Mouse (Mus musculus) ovary, adult 18-20 months (tissue): ENCODE results near the gene Acvrl1.

Experiments
- DNase-seq: peaks from one replicate; pipeline ENCODE4 v3.0.0; 2022; ENCODE audit warnings: low spot score, mixed read lengths

The Acvrl1 gene

GRCm38 (mm10) chr15:101192260-101192640 is 63.9 kb downstream of the Acvrl1 start:
- no peak for DNase-seq

GRCm38 (mm10) chr15:101192651-101193050 is 64.3 kb downstream of the Acvrl1 start:
- no peak for DNase-seq

DNA sequence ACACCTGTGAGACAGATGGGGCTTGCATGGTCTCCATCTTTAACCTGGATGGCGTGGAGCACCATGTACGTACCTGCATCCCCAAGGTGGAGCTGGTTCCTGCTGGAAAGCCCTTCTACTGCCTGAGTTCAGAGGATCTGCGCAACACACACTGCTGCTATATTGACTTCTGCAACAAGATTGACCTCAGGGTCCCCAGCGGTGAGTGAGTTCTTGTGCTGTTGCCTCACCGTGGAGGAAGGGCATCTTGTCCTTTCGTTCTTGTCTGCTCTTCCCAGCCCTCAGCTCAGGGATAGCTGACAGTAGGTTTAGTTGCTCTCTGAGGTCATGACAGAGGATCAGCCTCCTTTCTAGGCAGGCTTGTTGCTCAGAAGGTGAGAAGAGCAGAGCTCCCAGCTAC is 65.6 kb downstream of the Acvrl1 start:
- no peak for DNase-seq
